Mouse (Mus musculus): ENCODE data around the gene Pdzk1. TPM values are rescaled to one million over a fixed set of nuclear protein-coding genes. Genes with fewer than 3 reads are reported as not detected.

The Pdzk1 gene
- 1.2 and 1.4 TPM in 2 replicates for polyA plus RNA-seq (2015; fragmentation: Nextera tagmentation; extraction: Ambion mirVana)

GRCm38 (mm10) chr3:96828984-96829383, at the start of gene Pdzk1, which contains the start of gene Cd160:
Pdzk1 (plus strand) TSS chr3:96829284.
Cd160 (minus strand) TSS chr3:96829351.
- no peak for DNase-seq (ENCODE audit: low spot score)

- DNase-seq (ENCODE audit: low spot score) = no peak
Observed at GRCm38 (mm10) chr3:96782236-96782635, 46.8 kb upstream of the Pdzk1 start.

DNA sequence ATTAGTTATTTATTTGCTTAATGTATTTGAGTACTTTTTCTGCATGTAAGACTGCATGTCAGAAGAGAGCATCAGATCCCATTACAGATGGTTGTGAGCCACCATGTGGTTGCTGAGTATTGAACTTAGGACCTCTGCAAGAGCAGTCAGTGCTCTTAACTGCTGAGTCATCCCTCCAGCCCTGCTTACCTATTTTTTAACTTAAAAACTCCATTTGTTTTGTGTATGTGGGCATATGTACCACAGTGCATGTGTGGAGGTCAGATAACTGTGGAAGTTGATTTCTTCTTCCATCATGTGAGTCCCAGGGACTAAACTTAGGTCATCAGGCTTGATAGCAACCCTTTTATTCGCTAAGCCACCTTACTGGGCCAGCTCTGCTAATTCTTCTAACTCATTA, 41.3 kb upstream of the Pdzk1 start:
- no peak for DNase-seq (ENCODE audit: low spot score)

DNA sequence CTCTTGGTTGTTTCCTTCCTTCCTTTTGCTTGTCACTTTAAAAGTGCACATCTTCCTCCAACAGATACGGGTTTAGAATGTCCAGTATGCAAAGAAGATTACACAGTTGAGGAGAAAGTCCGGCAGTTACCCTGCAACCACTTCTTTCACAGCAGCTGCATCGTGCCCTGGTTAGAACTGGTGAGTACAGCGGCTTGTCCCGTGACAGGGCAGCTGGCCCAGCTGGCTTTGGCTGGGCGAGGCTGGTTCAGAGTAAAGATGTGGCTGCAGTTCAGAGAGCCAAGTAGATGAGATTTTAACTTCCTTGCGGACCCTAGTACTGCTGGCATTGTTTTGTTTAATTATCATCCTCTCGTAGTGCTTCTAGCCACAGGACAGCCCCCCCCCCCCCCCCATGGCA, 40.6 kb upstream of the Pdzk1 start:
- no peak for DNase-seq (ENCODE audit: low spot score)

- DNase-seq (ENCODE audit: low spot score) = no peak
Observed at GRCm38 (mm10) chr3:96800254-96800653, 28.8 kb upstream of the Pdzk1 start.

DNA sequence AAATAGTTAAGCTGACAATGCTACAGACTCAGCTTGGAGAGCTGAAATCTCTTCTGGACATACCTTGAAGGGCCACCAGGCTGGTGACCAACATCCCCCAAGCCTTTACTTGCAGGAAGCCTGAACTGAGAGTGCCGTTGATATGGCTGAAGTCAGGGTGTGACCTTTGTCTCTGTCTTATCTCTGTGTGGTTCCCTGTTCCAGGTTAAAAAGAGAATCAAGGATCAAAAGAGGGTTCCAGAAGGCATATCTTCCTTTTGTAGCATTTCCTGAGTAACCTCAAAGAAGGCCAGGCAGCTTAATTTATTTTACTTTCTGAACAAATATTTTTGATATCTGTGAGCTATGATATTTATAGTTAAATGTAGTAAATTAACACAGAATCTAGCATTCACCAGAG, 26.9 kb upstream of the Pdzk1 start:
- DNase-seq (ENCODE audit: low spot score) = no peak

DNA sequence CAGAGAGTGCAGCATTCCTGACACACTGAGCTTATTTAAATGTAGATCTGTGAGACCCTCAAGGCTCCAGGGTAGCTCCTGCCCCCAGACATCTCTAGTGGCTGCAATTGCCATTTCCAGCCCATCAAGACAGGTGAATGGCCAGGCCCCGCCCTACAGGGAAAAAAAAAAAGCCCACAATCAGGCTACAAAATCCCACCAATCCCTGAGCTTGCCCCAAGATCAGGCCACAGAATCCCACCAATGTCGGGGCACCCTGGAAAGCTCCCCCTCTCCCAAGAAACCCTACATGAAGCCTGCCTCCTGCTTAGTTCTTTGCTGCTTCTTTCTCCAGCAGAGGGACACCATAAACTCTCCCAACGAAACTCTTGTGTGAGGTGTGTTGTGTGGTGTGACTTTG, 20.9 kb upstream of the Pdzk1 start:
- no peak for DNase-seq (ENCODE audit: low spot score)

GRCm38 (mm10) chr3:96808651-96809050, 20.4 kb upstream of the Pdzk1 start:
- no peak for DNase-seq (ENCODE audit: low spot score)

- DNase-seq (ENCODE audit: low spot score) = no peak
Observed at GRCm38 (mm10) chr3:96811232-96811631, 17.9 kb upstream of the Pdzk1 start.

DNA sequence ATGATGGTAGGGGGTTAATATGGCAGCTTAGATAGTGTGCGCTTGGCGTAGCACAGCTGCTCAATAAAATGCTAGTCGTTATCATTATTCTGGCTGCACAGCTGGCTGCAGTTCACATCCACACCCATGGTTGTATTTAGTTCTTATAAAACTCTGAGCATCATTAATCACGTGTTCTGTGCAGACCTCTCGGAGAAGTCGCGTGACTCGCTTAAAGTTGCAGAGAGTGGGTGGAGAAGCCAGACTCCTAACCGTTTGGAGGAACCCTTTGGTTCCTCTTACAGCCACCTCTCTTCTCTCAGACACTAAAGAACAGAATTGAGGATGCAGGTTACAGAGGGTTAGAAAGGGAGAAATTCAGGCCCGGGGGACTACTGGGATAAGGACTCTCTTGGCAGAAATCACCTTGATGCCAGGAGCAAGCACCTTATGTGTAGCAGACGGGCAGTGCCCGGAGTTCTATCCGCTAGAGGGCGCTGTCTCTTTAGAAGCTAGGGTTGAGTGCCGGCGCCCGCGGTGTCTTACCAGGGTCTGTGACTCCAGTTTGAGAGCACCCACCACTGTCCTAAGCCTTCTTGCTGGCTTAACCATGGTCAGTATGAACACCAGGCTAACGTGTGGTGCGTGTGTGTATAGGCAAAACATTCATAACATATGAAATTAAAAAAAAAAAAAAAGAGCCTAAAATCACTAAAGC, 16.5 kb upstream of the Pdzk1 start:
- peak; percentile 89 for DNase-seq (ENCODE audit: low spot score)

- peak; percentile 71 for DNase-seq (ENCODE audit: low spot score)
Observed at GRCm38 (mm10) chr3:96813106-96813505, 16.0 kb upstream of the Pdzk1 start.

DNA sequence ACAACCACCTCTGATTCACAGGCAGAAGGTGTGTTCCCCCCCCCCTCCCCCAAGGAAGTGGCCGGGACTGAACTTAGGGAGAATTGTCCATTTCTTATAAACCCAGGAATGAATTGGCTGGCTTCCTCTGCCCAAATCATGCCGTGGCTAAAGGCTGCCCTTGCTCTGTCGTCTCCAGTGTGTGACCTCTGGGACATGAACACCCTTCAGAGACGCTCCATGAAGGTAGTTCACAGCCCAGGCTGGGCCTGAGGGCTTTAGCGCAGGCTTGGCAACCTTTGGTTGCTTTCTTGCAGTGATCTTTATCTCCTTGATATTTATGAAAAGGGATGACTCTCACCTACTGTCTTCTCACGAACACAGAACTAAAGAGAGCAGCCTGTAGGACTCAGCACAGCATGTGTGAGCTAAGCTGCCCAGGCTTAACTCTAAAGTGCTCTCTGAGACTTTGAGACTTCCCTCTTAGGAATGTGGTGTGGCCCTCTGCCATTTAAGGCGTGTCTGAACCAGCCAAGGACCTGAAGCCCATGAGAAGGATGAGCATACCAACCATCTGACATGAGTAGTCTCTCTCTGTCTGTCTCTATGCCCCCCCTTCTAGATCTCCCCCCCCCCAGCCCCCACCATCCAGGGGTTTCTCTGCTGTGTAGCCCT, 15.4 kb upstream of the Pdzk1 start:
- peak; percentile 13 for DNase-seq (ENCODE audit: low spot score)

DNA sequence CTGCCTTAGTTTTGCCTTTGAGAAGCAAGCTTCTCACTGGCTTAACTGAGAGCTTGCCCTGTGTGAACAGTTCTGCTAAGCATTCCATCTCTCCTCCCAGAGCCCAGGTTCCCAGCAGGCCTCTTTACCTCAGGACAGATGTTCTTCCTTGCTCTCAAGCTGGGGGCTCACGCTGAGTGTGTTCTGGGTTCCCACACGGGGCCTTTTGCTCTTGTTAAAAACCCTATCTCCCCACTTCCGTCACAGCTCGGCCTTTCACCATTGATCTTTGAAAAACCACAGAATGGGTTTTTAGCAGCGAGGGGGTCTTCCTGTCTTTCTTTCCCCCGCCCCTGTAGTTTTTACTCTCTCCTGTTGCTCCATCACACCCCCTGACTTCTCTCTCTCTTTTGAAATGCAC, 14.7 kb upstream of the Pdzk1 start:
- DNase-seq (ENCODE audit: low spot score) = peak; percentile 90

GRCm38 (mm10) chr3:96820116-96820915, 8.8 kb upstream of the Pdzk1 start:
- no peak for DNase-seq (ENCODE audit: low spot score)

DNA sequence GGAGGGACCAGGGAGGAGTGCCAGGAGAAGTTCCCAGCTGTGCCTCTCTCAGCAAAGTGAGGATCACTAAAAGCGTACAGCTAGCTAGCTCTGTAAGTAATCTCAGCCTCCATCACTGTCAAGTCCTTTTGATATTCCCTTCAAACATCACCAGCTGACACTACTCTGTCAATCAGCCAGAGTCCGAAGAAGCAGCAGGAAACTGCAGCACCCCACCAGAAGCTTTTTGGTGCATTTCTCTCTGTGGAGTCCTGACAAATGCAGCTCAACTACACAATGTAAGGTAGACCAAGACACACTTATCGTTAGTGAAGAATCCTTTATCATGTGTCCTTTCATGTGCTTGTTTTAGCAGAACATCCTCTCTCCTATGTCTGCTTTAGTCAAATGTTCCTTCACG, 7.5 kb upstream of the Pdzk1 start:
- no peak for DNase-seq (ENCODE audit: low spot score)

DNA sequence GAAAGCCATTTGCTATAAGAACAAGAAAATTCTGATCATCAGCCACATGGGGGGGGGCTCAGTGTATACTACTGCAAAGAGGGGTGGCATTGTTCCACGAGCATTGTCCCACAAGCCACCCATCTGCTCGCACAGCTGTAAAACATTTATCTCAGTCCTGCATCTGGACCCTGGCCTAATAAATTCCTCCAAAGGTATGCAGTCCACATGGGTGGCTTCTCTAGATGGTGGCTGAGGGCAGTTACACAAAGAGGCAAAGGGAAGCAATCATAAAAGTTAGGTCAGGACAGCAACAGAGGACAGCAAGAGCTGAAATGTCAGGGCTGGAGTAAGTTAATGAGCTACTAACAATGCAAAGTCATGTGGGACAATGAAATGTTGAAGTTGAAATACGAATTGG, 5.4 kb upstream of the Pdzk1 start:
- no peak for DNase-seq (ENCODE audit: low spot score)

GRCm38 (mm10) chr3:96824614-96825013, 4.5 kb upstream of the Pdzk1 start:
- no peak for DNase-seq (ENCODE audit: low spot score)

GRCm38 (mm10) chr3:96825261-96825660, 3.8 kb upstream of the Pdzk1 start:
- no peak for DNase-seq (ENCODE audit: low spot score)

DNA sequence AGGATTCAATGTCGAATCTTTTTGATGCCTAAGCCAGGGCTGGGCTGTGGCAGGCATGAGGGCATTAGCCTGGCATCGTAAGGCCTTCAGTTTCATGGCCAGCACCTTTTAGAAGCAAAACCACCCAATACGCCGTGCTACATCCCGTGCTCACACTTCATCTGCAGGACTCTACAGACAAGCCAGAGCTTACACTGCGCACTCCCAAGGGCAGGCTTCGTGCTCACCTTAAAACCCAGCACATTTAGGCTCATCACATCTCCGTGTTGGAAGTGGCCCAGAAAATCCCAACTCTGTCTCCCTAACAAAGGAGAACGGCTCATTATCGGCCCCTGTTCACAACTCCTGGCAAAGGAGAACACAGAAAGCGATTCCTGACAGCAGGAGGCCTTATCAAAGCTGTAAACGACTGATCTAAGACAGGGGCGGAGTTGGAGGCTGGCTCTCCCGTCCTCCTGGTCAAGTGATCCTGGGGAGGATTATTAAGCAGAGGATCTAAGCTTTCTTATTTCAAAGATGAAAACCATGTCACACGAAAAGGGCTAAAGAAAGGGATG, 698 bp upstream of the Pdzk1 start:
- no peak for DNase-seq (ENCODE audit: low spot score)

- DNase-seq (ENCODE audit: low spot score) = no peak
Observed at GRCm38 (mm10) chr3:96829856-96830255, 772 bp downstream of the Pdzk1 start.

DNA sequence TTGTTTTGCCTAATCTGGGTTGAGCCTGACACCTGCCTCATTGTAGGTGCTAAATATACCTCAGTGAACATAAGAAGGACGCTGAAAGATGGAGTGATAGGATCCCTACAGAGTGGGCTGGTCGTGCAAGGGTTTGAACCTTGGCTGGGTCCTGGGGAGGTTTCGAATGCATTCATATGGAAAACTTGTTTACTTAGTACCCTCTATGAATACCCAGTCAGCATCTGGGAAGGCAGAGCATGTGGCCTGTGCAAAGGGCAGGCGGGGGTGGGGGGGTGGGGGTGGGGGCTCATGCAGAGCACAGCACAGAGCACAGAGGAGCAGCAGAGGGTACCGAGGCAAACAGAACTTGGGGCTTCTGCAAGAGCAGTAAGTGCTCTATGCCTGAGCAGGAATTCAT, 3.8 kb downstream of the Pdzk1 start:
- DNase-seq (ENCODE audit: low spot score) = no peak

All from thymus, postnatal 0 days (tissue).